ENCODE assay signal across 8 mouse cellular contexts in genomic region chr17:34898160-34898586, GRCm38 (mm10). TPM values are rescaled to one million over a fixed set of nuclear protein-coding genes. Genes with fewer than 3 reads are reported as not detected.
DNase-seq lines count a peak whose midpoint lies in the region; ATAC-seq lines count a peak whose summit lies in the region.

Gene C2, minus strand, starts transcription at chr17:34898265.
Gene Ehmt2, plus strand, starts transcription at chr17:34898469.

- H3K9ac ChIP-seq in hindbrain, embryonic 11.5 days (ENCODE audit: low read depth, low read length) = peak within 1 kb of the TSS; percentile 89

- peak; percentile 75 for DNase-seq in MN1 (ENCODE audit: low spot score)
- peak; percentile 80 for DNase-seq in cerebellum, adult 9-10 months
- peak; percentile 41 to 78 for DNase-seq in frontal cortex, adult 2 months (ENCODE audit: extremely low spot score in 1 of 2, low spot score in 1 of 2)
- peak; percentile 89 for DNase-seq in hindbrain, embryonic 11.5 days (ENCODE audit: low spot score)
- DNase-seq in layer of hippocampus, postnatal 14 days (ENCODE audit: low spot score in 2 of 2) = peak; percentile 73 to 84
- peak; percentile 76 for DNase-seq in lung, postnatal 14 days
- peak; percentile 53 for DNase-seq in retina, adult 2 months (ENCODE audit: low read depth, low spot score)
- peak; percentile 85 for DNase-seq in thymus, postnatal 25 days

- peak within 1 kb of the TSS; percentile 78 for H3K4me3 ChIP-seq in hindbrain, embryonic 11.5 days (ENCODE audit: low read depth, low read length)

- whole genome bisulfite sequencing in hindbrain, embryonic 11.5 days = 1% methylated on average over 17 of the region's 44 CpGs

- peaks cover 10% of the 10 kb centered on the region for H3K4me1 ChIP-seq in hindbrain, embryonic 11.5 days (replicated peaks; ENCODE audit: control insufficient read depth, insufficient read depth, low read length)

- no peaks in the 10 kb centered on the region for H3K9me3 ChIP-seq in hindbrain, embryonic 11.5 days (ENCODE audit: control insufficient read depth, low read length)

- H3K36me3 ChIP-seq in hindbrain, embryonic 11.5 days (ENCODE audit: control insufficient read depth, insufficient read depth, low read length) = peaks cover 9% of the 10 kb centered on the region

- H3K27ac ChIP-seq in hindbrain, embryonic 11.5 days (ENCODE audit: low read depth, low read length) = peak within 1 kb of the TSS; percentile 97

- peak within 1 kb of the TSS; percentile 93 for H3K4me2 ChIP-seq in hindbrain, embryonic 11.5 days (replicated peaks; ENCODE audit: low read depth, low read length)

- H3K27me3 ChIP-seq in hindbrain, embryonic 11.5 days (ENCODE audit: control insufficient read depth, insufficient read depth, low read length) = no peaks in the 10 kb centered on the region

- peak; percentile 18 for ATAC-seq in hindbrain, embryonic 11.5 days (ENCODE audit: low FRiP score)

RNA-seq across cellular contexts. Expression of gene C2, which starts in this region (rescaled TPM):
- polyA plus RNA-seq in frontal cortex, adult 2 months (2012; rRNA removed) = 2.9 and 3.2 TPM in 2 replicates
- 0.64 and 1.2 TPM in 2 replicates for polyA plus RNA-seq in hindbrain, embryonic 11.5 days (2014; fragmentation: Nextera tagmentation; extraction: Ambion mirVana)
- 1 to 10 TPM; 2.0 to 3.7 TPM for total RNA-seq in layer of hippocampus, postnatal 14 days (2021)

RNA-seq across cellular contexts. Expression of gene Ehmt2, which starts in this region (rescaled TPM):
- 268 and 290 TPM in 2 replicates for polyA plus RNA-seq in frontal cortex, adult 2 months (2012; rRNA removed)
- polyA plus RNA-seq in hindbrain, embryonic 11.5 days (2014; fragmentation: Nextera tagmentation; extraction: Ambion mirVana) = 57.4 and 70.1 TPM in 2 replicates
- total RNA-seq in layer of hippocampus, postnatal 14 days (2021) = 100 to 1,000 TPM; 168 to 173 TPM

Comparison
In these comparisons a context has a peak if more than half of its experiments do, and no peak if none do; other contexts are left out.
1. Peak in every context shown above with its lines: DNase-seq, ATAC-seq, H3K4me3 ChIP-seq and H3K27ac ChIP-seq.